Mouse (Mus musculus) activated CD4-positive, CD25-positive, alpha-beta regulatory T cell, adult 9 weeks (primary cell): ENCODE results near the gene Ndufb4. TPM values are rescaled to one million over a fixed set of nuclear protein-coding genes. Genes with fewer than 3 reads are reported as not detected.

ENCODE experiments used
- polyA plus RNA-seq: library from polyadenylated mRNA; unstranded; fragments of 100-300 nt; shearing (Covaris generic); gene quantifications from one replicate; pipeline ENCODE4 v1.2.1, GENCODE M21; 2017

Gene Ndufb4
- 57.0 TPM for polyA plus RNA-seq

GRCm38 (mm10) chr16:37653731-37654657, at the start of gene Ndufb4:
Gene Ndufb4, minus strand, starts transcription at chr16:37654453.

Other genes with a start within 250 kb of the Ndufb4 start
- 30.7 TPM for gene Gtf2e1, start 114.7 kb downstream of the Ndufb4 start, polyA plus RNA-seq
- gene Rabl3, start 114.6 kb downstream of the Ndufb4 start, polyA plus RNA-seq, result 16.2 TPM
- gene Hgd, start 74.3 kb downstream of the Ndufb4 start, polyA plus RNA-seq, result 0.29 TPM
- gene Fstl1, start 122.4 kb upstream of the Ndufb4 start, polyA plus RNA-seq, result not detected
- gene Gm36028, start 206.7 kb upstream of the Ndufb4 start, polyA plus RNA-seq, result not detected
- 9.5 TPM for gene Lrrc58, start 213.9 kb upstream of the Ndufb4 start, polyA plus RNA-seq